Mouse (Mus musculus) liver, adult 2 months (tissue): Measurements from ENCODE around the gene Cdkal1.

Experiments
- CTCF ChIP-seq: fragments of 200-500 bp; IDR thresholded peaks from 2 replicates; pipeline ENCODE4 v1.5.1; 2011; ENCODE audit warnings: low read depth, low read length, control low read depth
- POLR2A ChIP-seq: fragments of 200-500 bp; IDR thresholded peaks from 2 replicates; pipeline ENCODE4 v1.6.1; 2011; ENCODE audit warnings: low read length, control low read depth; ENCODE audit not compliant: insufficient read depth; ENCODE audit errors: extremely low read depth

DNA sequence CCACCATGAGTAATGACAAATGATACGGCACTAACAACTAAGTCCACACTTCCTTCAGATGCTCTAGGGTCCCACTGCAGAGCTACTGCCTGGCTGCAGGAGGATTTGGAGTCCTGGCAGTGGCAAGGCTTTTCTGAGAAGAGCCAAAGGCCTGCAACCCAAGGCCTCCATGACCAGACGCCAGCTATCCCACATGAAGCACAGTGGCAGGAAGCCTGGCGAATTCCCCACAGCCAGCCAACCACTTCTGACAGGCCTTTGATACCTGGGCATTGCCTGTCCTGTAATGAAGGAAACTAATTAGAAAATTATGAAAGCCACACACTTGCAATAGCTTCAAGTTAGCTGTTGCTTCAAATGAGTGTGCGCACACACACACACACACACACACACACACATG is 500.5 kb downstream of the Cdkal1 start:
- TF ChIP-seq CTCF: no peak
- no peak for TF ChIP-seq POLR2A
